Mouse (Mus musculus) left cerebral cortex, postnatal 36 days (tissue): ENCODE results near the gene Gm21972. TPM values are rescaled to one million over a fixed set of nuclear protein-coding genes. Genes with fewer than 3 reads are reported as not detected.
A peak's percentile ranks its signal among the peaks of the same experiment; 100 is the strongest.

Experiments
- DNase-seq, 2 experiments: peaks; one replicate each; pipeline ENCODE4 v3.0.0; 2021 to 2022; ENCODE audit warnings: low spot score in 2 of 2, mixed read lengths in 1 of 2
- intact Hi-C: fragments of 180-260 bp; cut with DNase I; formaldehyde crosslinking; loops from one replicate; pipeline ENCODE4 v1.15.1; 2025
- total RNA-seq, 2 experiments: library from RNA; stranded (reverse); gene quantifications; 2 replicates each; pipeline ENCODE4 v1.2.3; 2021

Gene Gm21972
- 1 to 10 TPM in 1 of 2 experiments, not detected in 1; 3.2 TPM for total RNA-seq

DNA sequence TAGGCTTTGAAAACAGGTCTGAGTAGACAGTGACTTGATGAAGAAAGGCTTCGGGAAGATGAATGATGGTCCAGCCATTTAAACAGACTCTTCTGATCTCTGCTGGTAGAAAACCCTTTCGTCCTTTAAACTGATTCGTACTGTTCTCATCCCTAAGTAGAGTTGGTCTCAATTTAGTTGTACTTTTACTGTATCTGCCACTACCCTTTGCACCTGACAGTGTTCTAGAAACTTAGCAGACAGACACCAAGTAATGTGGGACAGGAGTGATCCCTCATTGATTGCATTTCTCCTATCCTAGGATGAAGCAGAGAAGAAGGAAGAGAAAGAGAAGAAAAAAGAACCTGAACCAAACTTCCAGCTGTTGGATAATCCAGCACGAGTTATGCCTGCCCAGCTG, at the start of gene Gm21972:
Gene Gm21972, plus strand, starts transcription at position 301 of the 400 bp plus-strand sequence.
- intact Hi-C loops: no loop called here

DNA sequence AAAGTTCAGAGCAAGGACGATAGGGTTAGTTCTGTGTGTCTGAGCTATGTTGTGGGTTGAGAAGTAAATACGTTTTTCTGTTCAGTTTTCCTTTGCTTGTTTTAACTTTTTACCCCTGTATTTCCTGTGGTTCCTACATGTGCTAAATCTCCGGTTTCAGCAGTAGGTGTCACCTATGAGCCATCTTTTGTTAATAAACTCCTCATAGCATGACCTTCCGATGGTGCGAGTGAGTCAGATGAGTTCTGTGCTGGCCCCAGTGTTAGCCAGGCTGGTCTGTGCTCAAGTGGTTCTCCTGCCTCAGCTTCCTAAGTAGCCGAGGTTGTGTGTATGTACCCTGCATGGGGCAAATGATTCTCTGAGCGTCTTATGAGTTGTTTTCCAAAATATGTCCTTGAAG, 39.0 kb upstream of the Gm21972 start:
- intact Hi-C loops: no loop called here
- no peak for DNase-seq

More for the DNA sequence above, at the start of gene Gm21972:
- DNase-seq: no peak

DNA sequence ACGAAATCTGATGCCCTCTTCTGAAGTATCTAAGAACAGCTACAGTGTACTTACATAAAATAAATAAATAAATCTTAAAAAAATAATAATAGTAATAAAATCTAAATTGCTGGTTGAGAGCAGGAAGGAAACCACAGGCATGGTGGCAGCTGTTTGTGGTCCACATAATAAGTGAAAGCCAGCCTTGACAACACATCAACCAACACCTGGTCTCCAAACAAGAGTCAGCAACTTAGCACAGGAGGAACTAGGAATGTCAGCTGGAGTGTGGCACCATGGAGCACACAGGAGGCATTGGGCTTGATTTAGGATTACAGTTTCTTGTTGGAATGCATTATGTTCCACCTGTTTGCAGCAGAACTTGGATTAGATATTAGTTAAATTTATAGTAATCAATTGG, 28.4 kb upstream of the Gm21972 start:
- DNase-seq: no peak
- intact Hi-C loops: no loop called here

DNA sequence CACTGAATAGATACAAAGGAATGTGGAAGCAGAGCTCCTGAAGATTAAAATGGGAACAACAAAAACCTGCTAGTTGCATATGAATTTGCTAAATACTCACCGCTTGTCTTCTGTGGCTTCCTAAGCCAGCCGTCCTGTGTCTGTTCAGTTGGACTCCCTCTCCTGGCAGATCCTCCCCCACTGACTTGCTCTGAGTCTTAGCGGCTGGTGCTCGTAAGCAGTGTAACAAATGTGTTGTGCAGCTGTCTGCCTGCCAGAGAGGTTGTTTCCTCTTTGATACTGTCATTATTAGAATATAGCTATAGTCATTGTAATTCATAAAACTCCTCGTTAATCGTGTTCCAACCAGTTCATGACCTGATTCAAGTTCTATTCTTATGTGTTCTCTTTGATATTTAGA, 21.7 kb upstream of the Gm21972 start, which contains the start of gene Htr2b:
Gene Htr2b, minus strand, starts transcription at position 192 of the 400 bp plus-strand sequence.
- peak; percentile 15 to 25 for DNase-seq
- intact Hi-C loops: no loop called here

DNA sequence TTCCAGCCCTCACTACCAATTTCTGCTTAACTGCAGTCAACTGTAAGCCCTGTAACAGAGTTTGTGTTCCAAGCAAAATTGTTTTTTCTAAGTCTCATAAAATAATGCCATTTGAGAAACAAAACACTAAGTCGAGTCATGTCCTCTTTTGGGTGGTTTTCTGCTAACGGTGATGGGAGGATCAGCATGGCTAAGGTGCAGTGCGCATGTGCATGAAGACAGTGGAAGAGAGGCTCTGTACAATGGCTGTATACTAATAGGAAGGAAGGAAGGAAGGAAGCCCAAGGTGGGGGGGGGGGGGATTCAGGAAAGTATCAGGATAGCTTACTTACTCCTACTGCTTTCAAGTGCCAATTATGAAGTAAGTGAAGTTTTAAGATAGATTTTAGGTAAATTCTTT, 19.3 kb upstream of the Gm21972 start:
- intact Hi-C loops: no loop called here
- DNase-seq: no peak

DNA sequence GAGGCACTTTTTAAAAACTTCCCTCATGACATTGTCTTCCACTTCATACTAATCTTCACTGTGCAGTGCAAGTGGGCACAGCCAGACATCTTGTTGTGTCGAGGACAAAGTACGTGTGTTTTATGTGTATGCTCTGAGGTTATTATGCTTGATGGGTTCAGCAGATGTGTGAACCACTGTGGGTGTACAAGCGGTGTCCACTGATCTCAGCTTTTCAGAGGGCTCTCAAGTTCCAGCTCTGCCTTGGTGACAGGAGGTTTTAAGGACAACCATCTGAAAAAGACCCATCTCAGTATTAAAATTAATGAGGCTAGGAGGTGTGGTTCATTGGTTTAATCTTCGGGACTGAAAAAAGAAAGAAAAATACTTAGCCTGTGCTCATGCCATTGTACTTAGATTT, 13.9 kb upstream of the Gm21972 start:
- intact Hi-C loops: no loop called here
- no peak for DNase-seq

DNA sequence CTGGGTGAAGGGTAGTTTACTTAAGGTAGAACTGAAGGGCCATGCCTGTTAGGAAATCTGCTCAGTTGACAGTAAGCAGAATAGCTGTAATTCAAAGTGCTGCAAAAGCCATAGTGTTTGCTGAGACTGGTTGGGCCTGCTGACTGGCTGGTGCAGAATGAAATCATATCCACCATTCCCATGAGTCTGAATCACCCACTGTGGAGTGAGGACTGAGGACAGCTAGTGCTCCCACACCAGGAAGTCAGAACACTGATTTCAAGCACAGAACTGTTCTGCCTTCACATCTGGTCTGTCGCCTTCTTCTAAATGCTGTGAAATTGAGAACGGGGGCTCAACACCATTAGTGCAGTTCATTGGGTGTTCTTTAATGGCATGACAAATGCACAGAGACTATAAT, 7.4 kb upstream of the Gm21972 start:
- DNase-seq: no peak
- intact Hi-C loops: no loop called here

DNA sequence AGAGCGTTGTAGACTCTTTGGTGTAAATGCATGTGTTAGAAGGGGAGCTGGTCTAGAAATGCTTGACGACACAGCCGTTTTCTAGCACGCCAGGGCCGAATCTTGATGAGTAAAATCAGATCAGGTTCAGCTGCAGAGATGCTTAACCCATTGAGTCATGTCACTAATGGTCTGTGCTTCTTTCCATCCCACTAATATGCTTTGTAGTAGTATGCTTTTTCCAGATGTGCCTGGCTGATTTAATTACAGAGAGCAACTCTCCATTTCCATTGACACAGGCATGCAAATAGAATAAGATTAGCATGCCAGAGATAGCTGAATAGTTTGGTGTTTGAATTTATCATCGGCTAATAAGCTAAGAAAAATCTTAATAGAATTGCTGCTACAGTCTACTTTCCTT, 1.9 kb downstream of the Gm21972 start:
- intact Hi-C loops: no loop called here
- DNase-seq: no peak

DNA sequence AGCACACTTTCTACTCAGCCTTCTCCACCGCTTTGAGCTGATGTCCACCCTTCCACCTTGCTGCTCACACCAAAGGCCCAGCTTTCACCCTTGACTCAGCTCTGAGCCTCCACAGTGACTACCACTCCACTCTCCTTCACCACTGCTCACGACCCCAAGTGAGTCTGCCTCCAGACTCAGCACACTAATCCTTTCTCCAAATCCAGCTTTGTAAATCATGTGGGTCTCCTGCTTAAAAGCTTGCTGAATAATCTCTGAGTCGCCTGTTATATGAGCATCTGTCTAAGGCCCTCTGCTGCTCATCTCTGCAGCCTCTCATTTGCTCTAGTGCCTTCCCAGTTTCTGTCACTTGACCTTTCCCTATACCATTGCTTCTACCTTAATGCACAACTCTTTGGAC, 7.6 kb downstream of the Gm21972 start:
- no peak for DNase-seq
- intact Hi-C loops: no loop called here

DNA sequence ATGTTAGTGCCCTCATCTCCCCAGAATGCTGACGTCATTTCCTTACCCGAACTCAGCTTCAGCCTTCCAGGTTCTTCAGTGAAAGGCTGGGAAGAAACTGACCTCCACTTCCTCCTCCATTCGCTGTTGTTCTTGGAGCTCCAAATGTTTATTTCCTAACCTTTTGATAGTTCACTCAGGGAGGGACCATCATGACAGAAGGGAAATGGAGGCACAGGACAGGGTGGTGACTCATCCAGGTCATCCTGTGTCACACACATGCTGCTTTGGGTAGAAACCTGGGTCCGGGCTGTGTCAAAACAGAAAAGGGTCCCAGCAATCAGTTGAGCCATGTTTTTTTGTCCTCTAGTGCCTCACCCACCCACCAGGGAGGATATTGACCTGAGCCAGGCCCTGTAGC, 9.7 kb downstream of the Gm21972 start:
- intact Hi-C loops: no loop called here

DNA sequence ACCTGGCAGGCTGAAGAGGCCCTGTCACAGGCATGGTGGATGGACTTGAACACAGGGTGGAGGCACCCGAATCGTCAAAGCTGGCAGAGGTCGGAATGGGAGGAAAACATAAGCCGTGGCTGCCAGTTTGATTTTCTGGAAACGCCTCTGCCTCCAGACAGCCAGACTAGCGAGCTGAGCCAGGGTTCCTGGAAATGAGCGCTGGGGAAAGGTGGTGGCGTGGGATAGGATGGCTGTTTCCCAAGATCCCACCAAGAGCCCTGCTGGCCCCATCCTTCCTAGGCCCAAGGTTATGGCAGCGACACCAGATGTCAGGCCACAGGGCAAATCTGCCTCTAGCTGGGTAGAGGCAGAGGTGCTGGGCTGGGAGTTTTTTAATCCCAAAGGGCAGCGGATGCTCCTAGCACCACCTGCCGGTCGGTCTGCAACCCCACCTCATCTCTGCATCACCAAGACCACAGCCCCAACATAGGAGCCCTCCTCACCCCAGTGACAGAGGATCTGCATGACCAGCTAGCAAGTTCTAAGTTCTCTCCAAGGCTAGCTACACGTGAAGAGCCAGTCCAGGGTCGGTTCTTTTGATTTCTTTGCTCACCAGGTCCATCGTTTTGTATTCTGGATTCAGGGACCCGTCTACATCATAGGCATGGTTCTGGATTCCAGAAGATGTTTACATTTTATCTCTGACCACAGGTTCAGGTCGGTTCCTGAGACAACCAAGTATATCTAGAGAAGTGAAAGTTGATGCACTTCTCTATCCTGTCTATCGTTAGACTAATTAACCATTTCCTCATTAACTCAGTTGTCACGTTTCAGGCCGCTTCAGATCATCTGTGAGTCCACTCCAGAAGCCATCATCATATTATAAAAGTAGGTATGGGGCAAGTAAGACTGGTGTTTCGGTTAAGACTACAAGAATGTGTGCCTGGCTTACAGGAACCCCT, 10.8 kb downstream of the Gm21972 start:
- DNase-seq: no peak
- intact Hi-C loops: no loop called here

More for the DNA sequence above, 9.7 kb downstream of the Gm21972 start:
- no peak for DNase-seq

DNA sequence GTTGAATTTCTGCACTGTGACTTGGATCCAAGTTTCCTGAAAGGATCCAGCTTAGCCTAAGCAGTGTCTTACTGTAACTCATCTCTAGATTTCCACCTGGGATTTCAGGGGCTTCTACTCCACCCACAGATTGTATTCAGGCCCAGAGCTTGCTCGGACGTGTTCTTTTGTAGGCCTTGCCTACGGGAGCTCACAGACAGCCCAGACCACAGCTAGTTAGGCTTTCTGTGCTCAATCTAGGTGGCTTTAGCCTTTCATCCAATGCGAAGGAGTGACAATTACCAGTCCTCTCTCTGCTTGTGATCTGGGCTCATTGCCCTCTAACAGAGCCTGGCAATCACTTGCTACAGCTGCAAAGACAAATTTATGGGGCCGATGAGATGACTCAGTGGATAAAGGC, 12.9 kb downstream of the Gm21972 start:
- intact Hi-C loops: no loop called here
- DNase-seq: no peak

DNA sequence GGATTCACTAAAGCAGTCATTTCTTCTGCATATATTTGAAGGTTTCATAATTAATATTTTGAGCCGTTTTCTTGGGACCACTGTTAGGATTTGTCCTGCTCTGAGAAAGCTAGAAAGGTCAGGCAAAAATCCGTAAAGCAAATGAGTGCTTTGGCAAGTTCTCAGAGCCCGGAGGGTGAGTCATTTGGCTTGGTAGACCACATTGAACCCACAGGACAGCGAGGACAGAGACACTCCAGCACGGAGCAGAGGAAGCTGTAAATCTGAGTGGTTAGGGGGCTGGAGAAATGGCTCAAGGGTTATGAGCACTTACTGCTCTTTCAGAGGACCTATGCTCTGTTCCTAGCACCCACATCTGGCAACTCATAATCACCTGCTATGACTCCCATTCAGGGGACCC, 14.1 kb downstream of the Gm21972 start:
- intact Hi-C loops: no loop called here
- no peak for DNase-seq

DNA sequence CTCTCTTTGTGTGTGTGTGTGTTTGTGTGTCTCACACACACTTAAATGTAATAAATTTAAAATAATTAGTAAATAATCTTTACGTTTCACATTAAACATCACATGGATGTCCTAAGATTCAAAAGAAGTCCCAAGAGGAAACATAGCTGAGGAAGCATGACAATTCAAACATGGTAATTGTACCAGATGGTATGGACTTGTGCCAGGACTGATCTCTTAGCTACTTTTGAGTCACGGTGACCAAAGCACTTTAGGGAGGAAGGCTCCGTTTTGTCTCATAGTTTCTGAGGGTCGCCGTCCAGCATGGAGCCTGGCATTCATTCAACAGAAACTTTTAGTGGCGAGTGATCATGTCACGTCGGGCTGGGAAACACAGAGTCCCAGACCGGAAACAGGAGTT, 14.7 kb downstream of the Gm21972 start:
- intact Hi-C loops: no loop called here
- no peak for DNase-seq

DNA sequence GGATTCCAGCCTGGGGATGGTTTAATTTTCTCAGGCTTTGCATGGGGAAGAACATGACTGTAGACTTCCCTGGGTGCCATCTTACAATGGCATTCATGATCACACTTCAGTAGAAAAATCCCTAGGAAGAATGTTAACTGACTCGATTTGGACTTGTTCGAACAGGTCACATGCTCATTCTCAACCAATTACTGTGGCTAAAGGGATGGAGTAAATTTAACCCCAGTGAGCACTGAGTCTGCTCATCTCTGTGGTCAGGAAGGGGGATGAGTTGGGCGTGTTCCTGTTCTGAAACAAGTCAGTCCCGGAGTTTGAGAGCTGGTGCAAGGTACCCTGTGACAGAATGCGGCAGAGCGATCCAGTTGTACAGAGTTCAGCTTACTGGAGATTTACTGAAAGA, 17.5 kb downstream of the Gm21972 start:
- intact Hi-C loops: no loop called here

DNA sequence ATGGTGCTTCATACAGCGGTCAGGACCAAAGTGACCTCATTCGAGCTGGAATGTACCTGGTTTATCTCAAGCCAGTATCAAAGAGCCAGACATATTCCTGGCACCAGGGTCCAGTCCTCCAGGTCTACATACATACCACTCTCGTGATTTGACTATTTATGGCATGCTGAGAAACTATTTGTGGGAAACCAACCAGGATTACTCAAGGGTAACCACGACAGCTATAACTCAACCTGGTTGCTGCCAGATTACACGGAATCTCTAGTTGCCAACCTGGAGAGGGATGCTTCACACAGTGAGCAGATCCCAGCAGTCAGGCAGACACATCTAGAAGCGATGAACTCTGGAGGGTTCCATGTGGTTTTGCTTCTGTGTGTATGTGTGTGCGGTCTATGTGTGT, 17.9 kb downstream of the Gm21972 start:
- intact Hi-C loops: no loop called here
- DNase-seq: no peak

More for the DNA sequence above, 17.5 kb downstream of the Gm21972 start:
- no peak for DNase-seq

DNA sequence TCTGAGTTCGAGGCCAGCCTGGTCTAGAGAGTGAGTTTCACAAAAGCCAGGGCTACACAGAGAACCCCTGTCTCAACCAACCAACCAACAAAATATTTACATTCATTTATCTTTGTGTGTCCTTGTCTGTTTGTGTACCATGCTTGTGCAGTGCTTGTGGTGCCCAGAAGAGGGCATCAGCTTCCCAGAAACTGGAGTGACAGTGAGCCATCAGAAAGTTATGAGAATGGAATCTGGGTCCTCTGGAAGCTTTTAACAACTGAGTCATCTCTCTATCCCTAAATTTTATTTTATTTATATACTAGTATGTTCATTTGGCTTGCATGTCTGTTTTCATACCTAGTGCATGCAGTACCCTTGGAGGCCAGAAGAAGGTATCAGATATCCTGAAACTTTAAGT, 19.2 kb downstream of the Gm21972 start:
- no peak for DNase-seq
- intact Hi-C loops: no loop called here

DNA sequence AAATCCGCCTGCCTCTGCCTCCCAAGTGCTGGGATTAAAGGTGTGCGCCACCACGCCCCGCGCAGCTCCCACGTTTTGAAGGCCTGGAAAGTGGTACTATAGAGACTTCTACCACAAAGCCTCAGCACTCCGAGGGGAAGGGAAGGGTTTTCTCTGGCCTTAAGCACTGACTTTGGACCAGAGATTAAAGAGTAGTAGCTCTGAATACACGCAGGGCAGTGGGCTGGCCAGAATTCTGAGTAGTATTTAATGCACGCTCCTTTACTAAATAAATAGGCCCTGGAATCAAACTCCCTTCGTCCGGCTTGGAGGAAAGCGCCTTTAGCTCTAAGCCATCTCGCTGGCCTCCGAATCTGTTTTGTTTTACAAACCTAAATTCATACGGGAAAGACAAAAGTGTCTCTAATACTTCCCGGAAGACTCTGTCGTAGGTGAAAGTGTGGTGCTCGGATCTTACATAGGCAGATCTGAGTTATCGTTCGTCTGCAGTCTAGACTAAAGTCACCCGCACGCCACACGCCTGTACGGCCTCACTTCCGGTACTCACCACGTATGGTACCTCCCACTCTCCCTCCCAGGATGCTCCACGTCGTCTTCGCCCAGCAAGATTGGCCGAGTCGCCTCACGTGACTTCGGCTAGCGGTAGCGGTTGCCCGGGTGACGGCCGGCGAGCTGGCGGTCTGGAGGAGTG, 20.8 kb downstream of the Gm21972 start, which contains the start of gene Armc9:
Gene Armc9, plus strand, starts transcription at position 648 of the 691 bp plus-strand sequence.
- DNase-seq: peak; percentile 96 to 97
- intact Hi-C loops: no loop called here

DNA sequence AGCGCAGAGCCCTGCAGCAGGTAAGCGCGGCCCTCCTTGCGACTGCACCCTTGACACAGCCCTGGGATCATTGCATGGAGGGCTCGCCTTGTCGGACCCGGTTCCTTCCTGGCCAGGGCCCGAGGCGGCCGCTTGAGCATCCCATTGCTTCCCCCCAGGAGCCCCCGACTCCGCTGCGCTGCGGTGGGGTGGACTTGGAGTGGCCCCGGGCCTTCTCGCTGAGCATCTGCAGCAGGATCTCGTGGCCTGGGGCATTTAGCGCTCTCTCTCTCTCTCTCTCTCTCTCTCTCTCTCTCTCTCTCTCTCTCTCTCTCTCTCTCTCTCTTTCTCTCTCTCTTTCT, 21.4 kb downstream of the Gm21972 start:
- intact Hi-C loops: no loop called here
- DNase-seq: no peak

DNA sequence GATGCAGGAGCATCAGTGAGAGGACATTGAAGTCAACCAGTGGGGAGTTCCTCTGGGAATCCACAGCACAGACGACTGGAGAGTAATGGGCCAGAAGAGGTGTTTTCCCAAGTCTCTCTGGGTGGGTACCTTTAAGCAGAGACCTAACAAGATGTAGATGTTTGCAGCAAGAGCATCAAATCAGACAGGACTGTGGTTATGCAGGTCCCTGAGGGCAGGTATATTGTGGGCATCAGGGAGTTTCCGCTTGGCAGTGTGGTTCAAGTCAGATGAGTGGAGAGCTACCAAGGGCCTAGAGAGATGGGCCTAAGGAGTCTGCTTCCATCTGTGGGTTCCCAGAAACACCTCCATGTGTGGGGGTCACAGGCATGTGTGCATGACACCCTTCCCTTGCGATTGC, 22.6 kb downstream of the Gm21972 start:
- DNase-seq: no peak
- intact Hi-C loops: no loop called here

DNA sequence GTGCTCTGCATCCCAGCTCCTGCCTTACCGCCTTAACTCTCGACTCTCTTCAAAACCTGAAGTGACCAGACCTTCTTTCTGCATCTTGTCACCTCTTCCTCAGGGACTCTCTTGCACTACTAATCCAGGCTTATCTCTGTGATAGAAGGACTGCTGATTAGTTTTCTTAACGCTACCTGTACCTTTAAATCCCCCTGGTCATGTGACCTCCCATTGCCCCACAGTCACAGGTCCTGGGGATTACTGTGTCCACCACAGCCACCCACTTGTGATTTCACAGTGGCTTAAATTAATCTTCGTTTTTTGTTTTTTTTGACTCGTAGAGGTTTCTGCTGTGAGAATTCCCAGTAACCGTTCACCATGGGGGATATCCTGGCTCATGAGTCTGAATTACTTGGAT, 23.2 kb downstream of the Gm21972 start:
- intact Hi-C loops: no loop called here
- DNase-seq: no peak
